Mouse (Mus musculus) forebrain, embryonic 12.5 days (tissue): Measurements from ENCODE around the gene Cisd1. TPM values are rescaled to one million over a fixed set of nuclear protein-coding genes. Genes with fewer than 3 reads are reported as not detected.
A peak's percentile ranks its signal among the peaks of the same experiment; 100 is the strongest.
"Not testable (repeated sequence)": the region's sequence is repeated elsewhere in the genome, so short reads cannot be mapped to it uniquely, and the experiment has no call there.

ENCODE experiments used
- ATAC-seq: fragments of 200-750 bp; cut with Nextera tagmentation; 2 replicates; pipeline ENCODE4 v1.8.0; 2017; ENCODE audit warnings: moderate TSS enrichment; ENCODE audit not compliant: low FRiP score
- H3K27ac ChIP-seq: fragments of 300-500 bp; sonication (generic); 2 replicates; pipeline ENCODE4 v1.5.1; 2016; ENCODE audit warnings: mild to moderate bottlenecking
- H3K27me3 ChIP-seq: fragments of 300-500 bp; sonication (generic); 2 replicates; pipeline ENCODE4 v1.6.1; 2016; ENCODE audit warnings: mild to moderate bottlenecking
- H3K36me3 ChIP-seq: fragments of 300-500 bp; sonication (generic); replicated peaks from 2 replicates; pipeline ENCODE4 v1.6.1; 2016; ENCODE audit warnings: mild to moderate bottlenecking
- H3K4me1 ChIP-seq: fragments of 300-500 bp; sonication (generic); 2 replicates; pipeline ENCODE4 v1.6.1; 2016
- H3K4me2 ChIP-seq: fragments of 300-500 bp; sonication (generic); 2 replicates; pipeline ENCODE4 v1.6.1; 2016; ENCODE audit warnings: mild to moderate bottlenecking, moderate library complexity
- H3K4me3 ChIP-seq: fragments of 300-500 bp; sonication (generic); replicated peaks from 2 replicates; pipeline ENCODE4 v1.5.1; 2016; ENCODE audit warnings: mild to moderate bottlenecking
- H3K9ac ChIP-seq: fragments of 300-500 bp; sonication (generic); 2 replicates; pipeline ENCODE4 v1.6.1; 2016; ENCODE audit warnings: mild to moderate bottlenecking
- H3K9me3 ChIP-seq: fragments of 300-500 bp; sonication (generic); 2 replicates; pipeline ENCODE4 v1.6.1; 2016
- WGBS: fragments of 180-500 bp; shearing (Covaris S2); methylation state at CpG from one replicate; pipeline ENCODE4 v1.1.7; 2016; 5-methylcytosine and 5-hydroxymethylcytosine counted together
- polyA plus RNA-seq: library from polyadenylated mRNA; unstranded; fragments of >200 nt; fragmentation: Nextera tagmentation; extraction: Ambion mirVana; gene quantifications from 2 replicates; pipeline ENCODE4 v1.2.1, GENCODE M21; 2016

Cisd1 gene
- 160 and 169 TPM in 2 replicates for polyA plus RNA-seq

GRCm38 (mm10) chr10:71344579-71345143, at the start of gene Cisd1:
TSS of gene Cisd1 (minus strand) at chr10:71344954.
- under 1% methylated on average over 60 of the region's 60 CpGs for WGBS
- H3K27ac ChIP-seq, result peak within 1 kb of the TSS; percentile 70
- peak; percentile 83 for ATAC-seq
- H3K4me3 ChIP-seq, result peak within 1 kb of the TSS; percentile 77
- H3K9me3 ChIP-seq, result no peaks in the 10 kb centered on the region
- H3K9ac ChIP-seq, result peak within 1 kb of the TSS; percentile 86
- H3K4me2 ChIP-seq, result peak within 1 kb of the TSS; percentile 55
- H3K36me3 ChIP-seq, result no peaks in the 10 kb centered on the region
- no peaks in the 10 kb centered on the region for H3K27me3 ChIP-seq
- peaks cover 34% of the 10 kb centered on the region for H3K4me1 ChIP-seq

GRCm38 (mm10) chr10:71389311-71389710, 44.6 kb upstream of the Cisd1 start:
- no peak overlapping the region for H3K9ac ChIP-seq
- ATAC-seq, result no peak
- H3K4me3 ChIP-seq, result no peak overlapping the region
- H3K9me3 ChIP-seq, result peaks cover 10% of the 10 kb centered on the region; the same call in 1 of the 2 replicates
- H3K27ac ChIP-seq, result no peak overlapping the region
- H3K4me1 ChIP-seq, result no peaks in the 10 kb centered on the region
- WGBS, result 92% methylated on average over 5 of the region's 5 CpGs
- H3K27me3 ChIP-seq, result no peaks in the 10 kb centered on the region
- H3K36me3 ChIP-seq, result no peaks in the 10 kb centered on the region
- H3K4me2 ChIP-seq, result no peak overlapping the region

- Histone ChIP-seq H3K36me3 (peaks cover 18% of the 10 kb centered on the region), H3K27ac (no peak overlapping the region), H3K27me3 (no peaks in the 10 kb centered on the region), H3K4me1 (no peaks in the 10 kb centered on the region), H3K9ac (no peak overlapping the region), H3K4me2 (no peak overlapping the region), H3K4me3 (no peak overlapping the region), H3K9me3 (no peaks in the 10 kb centered on the region)
- WGBS, result 80% methylated on average over 19 of the region's 19 CpGs
- ATAC-seq, result no peak
Measured at GRCm38 (mm10) chr10:71384159-71385044, 39.6 kb upstream of the Cisd1 start.

GRCm38 (mm10) chr10:71383552-71383924, 38.8 kb upstream of the Cisd1 start:
- H3K9me3 ChIP-seq, H3K4me3 ChIP-seq, H3K27ac ChIP-seq, H3K9ac ChIP-seq, ATAC-seq, H3K27me3 ChIP-seq, H3K4me1 ChIP-seq, H3K4me2 ChIP-seq: not testable (repeated sequence)
- 89% methylated on average over 6 of the region's 6 CpGs for WGBS
- peaks cover 27% of the 10 kb centered on the region for H3K36me3 ChIP-seq

- peaks cover 29% of the 10 kb centered on the region for H3K36me3 ChIP-seq
- no peak overlapping the region for H3K27ac ChIP-seq
- no peaks in the 10 kb centered on the region for H3K27me3 ChIP-seq
- no peaks in the 10 kb centered on the region for H3K9me3 ChIP-seq
- no peak overlapping the region for H3K4me3 ChIP-seq
- ATAC-seq, result no peak
- 88% methylated on average over 8 of the region's 8 CpGs for WGBS
- H3K4me2 ChIP-seq, result no peak overlapping the region
- H3K9ac ChIP-seq, result no peak overlapping the region
- H3K4me1 ChIP-seq, result no peaks in the 10 kb centered on the region
Measured at GRCm38 (mm10) chr10:71382858-71383551, 38.3 kb upstream of the Cisd1 start.

- H3K4me2 ChIP-seq, result no peak overlapping the region
- no peak overlapping the region for H3K9ac ChIP-seq
- peaks cover 31% of the 10 kb centered on the region for H3K36me3 ChIP-seq
- H3K27me3 ChIP-seq, result no peaks in the 10 kb centered on the region
- no peak for ATAC-seq
- H3K4me1 ChIP-seq, result no peaks in the 10 kb centered on the region
- no peak overlapping the region for H3K27ac ChIP-seq
- WGBS, result 82% methylated on average over 7 of the region's 7 CpGs
- H3K4me3 ChIP-seq, result no peak overlapping the region
- H3K9me3 ChIP-seq, result no peaks in the 10 kb centered on the region
Measured at GRCm38 (mm10) chr10:71382109-71382508, 37.4 kb upstream of the Cisd1 start.

GRCm38 (mm10) chr10:71381471-71382033, 36.8 kb upstream of the Cisd1 start:
- Histone ChIP-seq H3K36me3 (peaks cover 36% of the 10 kb centered on the region), H3K9ac (no peak overlapping the region), H3K27ac (no peak overlapping the region), H3K4me2 (no peak overlapping the region), H3K9me3 (no peaks in the 10 kb centered on the region), H3K4me1 (no peaks in the 10 kb centered on the region), H3K4me3 (no peak overlapping the region), H3K27me3 (no peaks in the 10 kb centered on the region)
- 94% methylated on average over 29 of the region's 29 CpGs for WGBS
- no peak for ATAC-seq

GRCm38 (mm10) chr10:71380406-71380805, 35.7 kb upstream of the Cisd1 start:
- Histone ChIP-seq H3K4me2 (no peak overlapping the region), H3K9me3 (no peaks in the 10 kb centered on the region), H3K27me3 (no peaks in the 10 kb centered on the region), H3K4me3 (no peak overlapping the region), H3K36me3 (peaks cover 36% of the 10 kb centered on the region), H3K27ac (no peak overlapping the region), H3K9ac (no peak overlapping the region), H3K4me1 (no peaks in the 10 kb centered on the region)
- no peak for ATAC-seq
- WGBS, result 97% methylated on average over 7 of the region's 7 CpGs

GRCm38 (mm10) chr10:71376014-71376413, 31.3 kb upstream of the Cisd1 start:
- Histone ChIP-seq H3K9ac (no peak overlapping the region), H3K4me2 (no peak overlapping the region), H3K9me3 (no peaks in the 10 kb centered on the region), H3K4me1 (no peaks in the 10 kb centered on the region), H3K4me3 (no peak overlapping the region), H3K27ac (no peak overlapping the region), H3K27me3 (no peaks in the 10 kb centered on the region), H3K36me3 (peaks cover 41% of the 10 kb centered on the region)
- ATAC-seq, result no peak
- WGBS, result 93% methylated on average over 6 of the region's 6 CpGs

- no peak overlapping the region for H3K27ac ChIP-seq
- no peak overlapping the region for H3K4me3 ChIP-seq
- no peaks in the 10 kb centered on the region for H3K9me3 ChIP-seq
- H3K4me2 ChIP-seq, result no peak overlapping the region
- 95% methylated on average over 11 of the region's 11 CpGs for WGBS
- H3K36me3 ChIP-seq, result peaks cover 27% of the 10 kb centered on the region
- H3K4me1 ChIP-seq, result no peaks in the 10 kb centered on the region
- H3K27me3 ChIP-seq, result no peaks in the 10 kb centered on the region
- H3K9ac ChIP-seq, result no peak overlapping the region
- no peak for ATAC-seq
Measured at GRCm38 (mm10) chr10:71373706-71374105, 29.0 kb upstream of the Cisd1 start.

- no peak overlapping the region for H3K9ac ChIP-seq
- H3K4me2 ChIP-seq, result no peak overlapping the region
- H3K4me1 ChIP-seq, result no peaks in the 10 kb centered on the region
- H3K27me3 ChIP-seq, result no peaks in the 10 kb centered on the region
- no peak overlapping the region for H3K4me3 ChIP-seq
- peaks cover 23% of the 10 kb centered on the region for H3K36me3 ChIP-seq
- no peak for ATAC-seq
- H3K9me3 ChIP-seq, result no peaks in the 10 kb centered on the region
- 88% methylated on average over 6 of the region's 6 CpGs for WGBS
- no peak overlapping the region for H3K27ac ChIP-seq
Measured at GRCm38 (mm10) chr10:71371881-71372280, 27.1 kb upstream of the Cisd1 start.

GRCm38 (mm10) chr10:71369466-71369865, 24.7 kb upstream of the Cisd1 start:
- Histone ChIP-seq H3K4me1 (no peaks in the 10 kb centered on the region), H3K4me3 (no peak overlapping the region), H3K36me3 (peaks cover 20% of the 10 kb centered on the region), H3K4me2 (no peak overlapping the region), H3K27ac (no peak overlapping the region), H3K9ac (no peak overlapping the region), H3K27me3 (no peaks in the 10 kb centered on the region), H3K9me3 (no peaks in the 10 kb centered on the region)
- no peak for ATAC-seq
- 93% methylated on average over 3 of the region's 3 CpGs for WGBS
